Mouse (Mus musculus) olfactory bulb, adult 2 months (tissue): ENCODE data around the gene Hist1h4k. TPM values are rescaled to one million over a fixed set of nuclear protein-coding genes. Genes with fewer than 3 reads are reported as not detected.
A peak's percentile ranks its signal among the peaks of the same experiment; 100 is the strongest.
"Not testable (repeated sequence)": the region's sequence is repeated elsewhere in the genome, so short reads cannot be mapped to it uniquely, and the experiment has no call there.

Source experiments
- H3K27ac ChIP-seq: fragments of 200-500 bp; 2 replicates; pipeline ENCODE4 v1.5.1; 2012; ENCODE audit warnings: low read depth, low read length; ENCODE audit not compliant: insufficient read depth
- H3K4me1 ChIP-seq: fragments of 200-500 bp; 2 replicates; pipeline ENCODE4 v1.6.1; 2012; ENCODE audit warnings: low read length; ENCODE audit not compliant: control insufficient read depth, insufficient read depth
- H3K4me3 ChIP-seq: fragments of 200-500 bp; 2 replicates; pipeline ENCODE4 v1.5.1; 2012; ENCODE audit warnings: mild to moderate bottlenecking, low read depth, low read length, moderate library complexity; ENCODE audit not compliant: insufficient read depth
- CTCF ChIP-seq: fragments of 200-500 bp; IDR thresholded peaks from 2 replicates; pipeline ENCODE4 v1.5.1; 2012; ENCODE audit warnings: low read depth, mild to moderate bottlenecking, low read length, moderate library complexity; ENCODE audit not compliant: insufficient read depth
- POLR2A ChIP-seq: fragments of 200-500 bp; IDR thresholded peaks from 2 replicates; pipeline ENCODE4 v1.6.1; 2012; ENCODE audit warnings: mild to moderate bottlenecking, low read depth, low read length, moderate library complexity; ENCODE audit not compliant: insufficient read depth
- WGBS: fragments of 180-500 bp; shearing (Covaris S2); methylation state at CpG from one replicate; pipeline ENCODE4 v1.1.7; 2018; 5-methylcytosine and 5-hydroxymethylcytosine counted together
- polyA plus RNA-seq: library from polyadenylated mRNA; stranded (reverse); fragments of >200 nt; gene quantifications from 2 replicates; pipeline ENCODE4 v1.2.4, GENCODE M21; 2012; ENCODE audit warnings: low replicate concordance; ENCODE audit not compliant: missing spikeins, insufficient read depth, insufficient read length

The Hist1h4k gene
- polyA plus RNA-seq, 1 experiment: not detected

DNA sequence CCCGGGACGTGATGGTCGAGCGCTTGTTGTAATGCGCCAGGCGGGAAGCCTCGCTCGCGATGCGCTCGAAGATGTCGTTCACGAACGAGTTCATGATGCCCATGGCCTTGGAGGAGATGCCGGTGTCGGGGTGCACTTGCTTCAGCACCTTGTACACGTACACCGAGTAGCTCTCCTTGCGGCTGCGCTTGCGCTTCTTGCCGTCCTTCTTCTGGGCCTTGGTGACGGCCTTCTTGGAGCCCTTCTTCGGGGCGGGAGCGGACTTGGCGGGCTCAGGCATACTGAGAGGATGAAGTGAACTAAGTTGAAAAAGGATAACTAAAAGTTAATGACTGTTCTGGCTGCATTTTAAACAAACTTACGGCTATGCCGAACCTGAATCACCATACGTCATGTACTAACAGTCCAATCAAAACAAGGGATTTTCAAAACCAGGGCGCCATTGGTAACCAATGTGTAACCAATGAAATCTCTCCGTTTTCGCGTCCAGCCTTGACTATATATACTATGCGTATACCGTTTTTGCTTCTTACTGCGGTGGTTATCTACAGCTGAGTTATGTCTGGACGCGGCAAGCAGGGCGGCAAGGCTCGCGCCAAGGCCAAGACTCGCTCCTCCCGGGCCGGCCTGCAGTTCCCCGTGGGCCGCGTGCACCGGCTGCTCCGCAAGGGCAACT is 34.3 kb downstream of the Hist1h4k start, which contains the start of the genes Hist1h2bl and Hist1h2ai:
Hist1h2bl (minus strand) TSS at position 280 of the 676 bp plus-strand sequence.
Hist1h2ai (plus strand) TSS at position 559 of the 676 bp plus-strand sequence.
- peak; percentile 23; the same call in 1 of the 2 replicates for TF ChIP-seq POLR2A
- peak within 1 kb of the TSS; percentile 88 for H3K27ac ChIP-seq
- not testable (repeated sequence) for H3K4me1 ChIP-seq
- WGBS: under 1% methylated on average over 36 of the region's 50 CpGs
- peak within 1 kb of the TSS; percentile 56 for H3K4me3 ChIP-seq

DNA sequence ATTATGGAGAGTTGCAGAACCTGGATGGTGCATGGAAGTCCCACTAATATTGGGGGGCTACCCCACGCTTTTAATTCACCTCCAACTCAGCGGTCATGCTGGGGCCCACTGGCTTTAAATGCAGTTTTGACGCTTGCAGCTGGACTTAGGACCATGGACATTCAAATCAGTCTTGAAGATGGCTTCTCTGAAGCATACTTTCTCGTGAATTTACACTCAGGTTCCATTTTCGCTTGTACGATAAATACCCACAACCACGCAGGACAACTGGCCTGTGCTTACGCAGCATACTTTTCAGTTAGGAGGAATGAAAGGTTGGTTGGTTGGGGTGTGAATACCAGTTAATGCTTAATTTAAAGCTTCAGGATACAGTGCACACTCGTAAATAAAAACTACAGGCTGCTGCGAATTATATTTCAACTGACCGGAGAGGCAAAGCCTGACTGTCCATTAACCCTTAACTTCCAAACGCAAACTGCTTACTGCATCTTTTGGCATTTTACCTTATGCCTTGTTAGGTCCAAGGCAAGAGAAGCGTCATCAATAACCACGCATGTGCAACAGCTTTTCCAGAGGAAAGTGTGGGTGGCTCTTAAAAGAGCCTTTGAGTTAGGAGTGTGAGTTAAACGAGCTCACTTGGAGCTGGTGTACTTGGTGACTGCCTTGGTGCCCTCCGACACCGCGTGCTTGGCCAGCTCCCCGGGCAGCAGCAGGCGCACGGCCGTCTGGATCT is 35.0 kb downstream of the Hist1h4k start:
- Histone ChIP-seq H3K27ac (peak overlapping the region; percentile 4; the same call in 1 of the 2 replicates), H3K4me3 (peak overlapping the region; percentile 51), H3K4me1 (no peaks in the 10 kb centered on the region)
- WGBS: under 1% methylated on average over 22 of the region's 22 CpGs
- TF ChIP-seq POLR2A (no peak), CTCF (no peak)

- no peak overlapping the region for H3K4me3 ChIP-seq
- H3K27ac ChIP-seq: no peak overlapping the region
- H3K4me1 ChIP-seq: no peaks in the 10 kb centered on the region
- under 1% methylated on average over 7 of the region's 7 CpGs for WGBS
- TF ChIP-seq CTCF: no peak
- TF ChIP-seq POLR2A: no peak
Observed at GRCm38 (mm10) chr13:21714725-21715124, 35.6 kb downstream of the Hist1h4k start.

DNA sequence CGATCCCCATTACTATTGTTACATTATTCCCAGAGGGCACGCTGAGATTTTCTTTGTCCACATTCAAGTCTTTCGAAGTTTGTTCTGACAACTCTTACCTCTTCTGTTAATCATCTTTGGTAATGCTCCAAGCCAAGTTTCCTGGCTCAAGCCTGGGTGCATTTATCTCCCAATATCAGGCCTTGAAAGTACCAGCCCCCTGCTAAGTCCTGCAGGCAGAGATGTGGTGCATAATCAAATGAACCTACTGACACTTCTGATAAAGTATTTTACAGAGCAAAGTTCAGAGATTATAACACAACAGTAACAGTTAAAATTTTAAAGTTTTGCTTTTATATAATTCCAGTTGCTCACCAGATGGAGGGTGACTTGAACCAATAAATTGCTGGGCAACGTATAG is 38.6 kb downstream of the Hist1h4k start:
- Histone ChIP-seq H3K27ac (no peak overlapping the region), H3K4me3 (no peak overlapping the region), H3K4me1 (no peaks in the 10 kb centered on the region)
- TF ChIP-seq CTCF (no peak), POLR2A (no peak)
- 37% methylated on average over 4 of the region's 4 CpGs for WGBS

GRCm38 (mm10) chr13:21710821-21711525 is 39.3 kb downstream of the Hist1h4k start:
- Histone ChIP-seq H3K4me3 (peak overlapping the region; percentile 16), H3K4me1 (no peaks in the 10 kb centered on the region), H3K27ac (no peak overlapping the region)
- TF ChIP-seq POLR2A (no peak), CTCF (no peak)
- 5% methylated on average over 22 of the region's 22 CpGs for WGBS

DNA sequence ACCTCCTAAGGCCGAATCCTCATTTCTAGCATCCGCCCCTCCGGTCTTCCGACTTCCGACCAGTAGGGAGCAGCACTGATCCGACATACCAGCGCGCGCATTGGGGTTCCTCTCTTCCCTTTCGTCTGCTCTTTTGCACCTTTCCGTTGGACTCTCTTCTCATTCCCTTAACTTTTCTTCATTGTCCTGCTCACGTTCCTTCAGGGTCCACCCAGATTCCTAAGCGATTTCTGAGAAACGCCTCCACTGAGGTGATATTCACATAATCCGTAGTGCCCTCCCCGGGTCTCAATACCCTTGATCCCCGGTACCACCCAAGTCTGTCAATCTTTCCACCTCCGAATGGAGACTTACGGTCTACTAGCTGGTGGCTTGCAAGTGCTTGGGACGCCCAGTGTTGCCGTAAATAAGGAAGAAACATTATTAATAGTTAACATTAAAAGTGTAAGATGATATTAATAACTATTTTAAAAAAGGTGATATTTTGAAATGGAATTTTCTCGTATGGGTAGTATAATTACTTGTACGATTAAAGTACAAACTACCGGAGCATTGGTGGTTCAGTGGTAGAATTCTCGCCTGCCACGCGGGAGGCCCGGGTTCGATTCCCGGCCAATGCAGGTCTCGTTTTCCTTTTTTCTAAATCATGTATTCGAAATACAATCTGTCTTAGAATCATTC is 40.1 kb downstream of the Hist1h4k start:
- under 1% methylated on average over 32 of the region's 32 CpGs for WGBS
- H3K4me3 ChIP-seq: peak overlapping the region; percentile 86
- H3K4me1 ChIP-seq: no peaks in the 10 kb centered on the region
- TF ChIP-seq CTCF: peak; percentile 60; the same call in 1 of the 2 replicates
- TF ChIP-seq POLR2A: no peak
- peak overlapping the region; percentile 88 for H3K27ac ChIP-seq

DNA sequence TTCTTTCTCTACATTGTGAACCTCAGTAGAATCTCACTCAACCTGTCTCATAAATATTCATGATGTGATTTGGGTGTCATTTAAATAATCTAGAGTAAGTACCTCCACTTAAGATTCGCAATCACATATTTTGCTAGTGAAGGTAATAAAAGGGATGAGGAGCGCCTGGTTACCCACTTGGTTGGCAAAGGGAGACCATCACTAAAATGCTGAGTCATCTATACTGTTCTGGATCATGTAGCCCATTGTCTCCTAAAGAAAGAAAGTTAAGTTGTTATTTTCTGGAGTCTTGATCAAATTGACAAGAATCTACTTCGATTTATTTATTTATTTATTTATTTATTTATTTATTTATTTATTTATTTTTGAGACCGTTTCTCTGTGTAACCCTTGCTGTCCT is 43.6 kb downstream of the Hist1h4k start:
- 69% methylated on average over 4 of the region's 4 CpGs for WGBS

More for the DNA sequence above, 43.6 kb downstream of the Hist1h4k start:
- TF ChIP-seq POLR2A: no peak
- no peak for TF ChIP-seq CTCF
- no peak overlapping the region for H3K4me3 ChIP-seq
- H3K4me1 ChIP-seq: no peaks in the 10 kb centered on the region
- H3K27ac ChIP-seq: no peak overlapping the region

Other genes starting within 250 kb of the Hist1h4k start
- gene Gm11273, start 249.1 kb downstream of the Hist1h4k start, polyA plus RNA-seq: not detected in 2 replicates
- not detected in 2 replicates for gene Zkscan8, start 219.4 kb downstream of the Hist1h4k start, polyA plus RNA-seq
- gene Olfr1366, start 207.7 kb downstream of the Hist1h4k start, polyA plus RNA-seq: not detected in 2 replicates
- gene Olfr1535, start 190.6 kb downstream of the Hist1h4k start, polyA plus RNA-seq: not detected in 2 replicates
- gene Olfr1364, start 168.7 kb downstream of the Hist1h4k start, polyA plus RNA-seq: not detected in 2 replicates
- not detected in 2 replicates for gene Olfr1362, start 136.5 kb downstream of the Hist1h4k start, polyA plus RNA-seq
- not detected in 2 replicates for gene Olfr11, start 108.0 kb downstream of the Hist1h4k start, polyA plus RNA-seq
- not detected in 2 replicates for gene Olfr1361, start 87.1 kb downstream of the Hist1h4k start, polyA plus RNA-seq
- not detected in 2 replicates for gene Olfr1360, start 73.1 kb downstream of the Hist1h4k start, polyA plus RNA-seq
- gene Olfr1359, start 52.4 kb downstream of the Hist1h4k start, polyA plus RNA-seq: not detected in 2 replicates
- gene Hist1h2bl, start 34.4 kb downstream of the Hist1h4k start, polyA plus RNA-seq: not detected in 2 replicates
- gene Hist1h2ai, start 34.1 kb downstream of the Hist1h4k start, polyA plus RNA-seq: not detected in 2 replicates
- gene Hist1h3h, start 32.8 kb downstream of the Hist1h4k start, polyA plus RNA-seq: not detected in 2 replicates
- not detected in 2 replicates for gene Hist1h2bm, start 28.5 kb downstream of the Hist1h4k start, polyA plus RNA-seq
- not detected in 2 replicates for gene Hist1h4j, start 15.4 kb downstream of the Hist1h4k start, polyA plus RNA-seq
- gene Hist1h2ak, start 3.3 kb upstream of the Hist1h4k start, polyA plus RNA-seq: not detected in 2 replicates
- gene Hist1h2bn, start 3.6 kb upstream of the Hist1h4k start, polyA plus RNA-seq: not detected in 2 replicates
- not detected in 2 replicates for gene Hist1h1b, start 30.1 kb upstream of the Hist1h4k start, polyA plus RNA-seq
- not detected in 2 replicates for gene Hist1h3i, start 32.9 kb upstream of the Hist1h4k start, polyA plus RNA-seq
- gene Hist1h2an, start 36.7 kb upstream of the Hist1h4k start, polyA plus RNA-seq: not detected in 2 replicates
- not detected in 2 replicates for gene Hist1h2bp, start 37.0 kb upstream of the Hist1h4k start, polyA plus RNA-seq
- not detected in 2 replicates for gene Hist1h2bq, start 59.7 kb upstream of the Hist1h4k start, polyA plus RNA-seq
- not detected in 2 replicates for gene Hist1h2ao, start 60.0 kb upstream of the Hist1h4k start, polyA plus RNA-seq
- not detected in 2 replicates for gene Hist1h4m, start 61.2 kb upstream of the Hist1h4k start, polyA plus RNA-seq
- gene Hist1h4n, start 81.7 kb upstream of the Hist1h4k start, polyA plus RNA-seq: not detected in 2 replicates
- not detected in 2 replicates for gene Hist1h2ap, start 83.0 kb upstream of the Hist1h4k start, polyA plus RNA-seq
- gene Hist1h2br, start 83.2 kb upstream of the Hist1h4k start, polyA plus RNA-seq: not detected in 2 replicates
- gene Zfp184, start 194.6 kb upstream of the Hist1h4k start, polyA plus RNA-seq: not detected in 2 replicates
- gene Pom121l2, start 230.7 kb upstream of the Hist1h4k start, polyA plus RNA-seq: not detected in 2 replicates